Mouse (Mus musculus) thymus, postnatal 25 days (tissue): ENCODE measurements around the gene Shisa5.

ENCODE experiments used
- DNase-seq: peaks from one replicate; pipeline ENCODE4 v3.0.0; 2022

Gene Shisa5

DNA sequence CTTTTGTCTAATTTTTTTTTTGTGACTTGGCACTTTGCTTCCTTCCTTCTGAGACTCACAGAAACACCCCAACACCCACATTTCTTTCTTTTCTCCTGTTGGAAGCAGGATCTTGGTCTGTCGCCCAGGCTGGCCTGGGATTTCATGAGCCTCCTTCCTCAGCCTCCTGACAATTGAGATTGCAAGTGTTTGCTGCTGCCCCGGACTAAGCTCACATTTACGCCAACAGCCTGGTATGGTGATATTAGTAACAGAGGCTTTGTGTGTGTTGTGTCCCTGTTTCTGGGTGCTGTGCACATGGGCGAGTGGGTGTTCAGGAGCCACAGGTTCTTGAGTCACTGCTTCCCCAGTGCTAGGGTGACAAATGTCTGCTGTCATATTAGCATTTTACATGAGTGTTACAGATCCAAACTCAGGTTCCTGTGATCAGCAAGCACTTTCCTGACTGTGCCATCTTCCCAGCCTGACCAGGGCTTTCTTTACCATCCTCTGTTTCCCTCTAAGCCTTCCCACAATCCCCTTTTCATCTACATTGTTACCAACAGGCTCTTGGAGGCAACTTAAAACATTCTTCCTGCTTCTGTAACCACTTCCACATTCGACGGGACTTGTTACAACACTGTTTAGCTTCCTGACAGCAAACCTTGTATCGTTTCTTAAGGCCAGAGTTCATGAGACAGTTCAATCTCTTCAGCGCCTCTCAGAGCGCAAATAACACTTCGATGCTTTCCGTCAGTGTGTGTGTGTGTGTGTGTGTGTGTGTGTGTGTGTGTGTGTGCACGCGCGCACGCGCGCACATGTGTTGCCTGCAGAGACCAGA lies 15.3 kb upstream of the Shisa5 start:
- DNase-seq: no peak

DNA sequence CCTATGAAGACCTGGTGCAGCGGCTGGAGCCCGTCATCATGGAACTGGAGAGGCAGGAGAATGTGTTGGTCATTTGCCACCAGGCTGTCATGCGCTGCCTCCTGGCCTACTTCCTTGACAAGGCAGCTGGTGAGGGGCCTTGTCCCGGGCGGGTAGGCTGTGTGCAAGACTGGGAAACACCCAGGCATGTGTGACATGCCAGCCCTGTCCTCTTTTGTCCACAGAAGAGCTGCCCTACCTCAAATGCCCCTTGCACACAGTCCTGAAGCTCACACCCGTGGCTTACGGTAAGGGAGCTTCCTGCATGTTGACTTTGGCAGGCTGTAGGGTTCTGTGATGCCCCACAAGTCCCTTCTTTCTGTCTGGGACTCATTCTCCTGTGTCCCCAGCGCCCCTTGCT lies 10.8 kb upstream of the Shisa5 start:
- DNase-seq: no peak

DNA sequence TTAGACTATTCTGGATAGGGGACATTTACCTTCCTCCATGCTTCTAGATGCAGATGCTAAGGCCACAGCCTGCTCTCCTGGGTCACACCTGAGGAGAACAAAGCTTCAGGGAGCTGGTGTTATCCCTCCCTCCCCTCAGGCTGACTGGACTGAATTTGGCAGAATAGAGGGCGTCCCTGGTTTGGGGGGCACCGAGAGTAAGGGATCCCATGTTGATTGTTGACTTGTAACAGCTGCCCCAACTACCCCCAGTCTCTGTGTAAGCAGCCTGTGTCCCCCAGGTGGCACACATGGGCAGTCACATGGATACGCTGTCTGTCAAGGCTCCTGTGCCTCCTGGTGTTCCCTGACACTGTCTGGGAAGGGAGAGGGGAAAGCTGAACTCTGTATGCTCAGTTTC lies 9.9 kb upstream of the Shisa5 start:
- DNase-seq: no peak

DNA sequence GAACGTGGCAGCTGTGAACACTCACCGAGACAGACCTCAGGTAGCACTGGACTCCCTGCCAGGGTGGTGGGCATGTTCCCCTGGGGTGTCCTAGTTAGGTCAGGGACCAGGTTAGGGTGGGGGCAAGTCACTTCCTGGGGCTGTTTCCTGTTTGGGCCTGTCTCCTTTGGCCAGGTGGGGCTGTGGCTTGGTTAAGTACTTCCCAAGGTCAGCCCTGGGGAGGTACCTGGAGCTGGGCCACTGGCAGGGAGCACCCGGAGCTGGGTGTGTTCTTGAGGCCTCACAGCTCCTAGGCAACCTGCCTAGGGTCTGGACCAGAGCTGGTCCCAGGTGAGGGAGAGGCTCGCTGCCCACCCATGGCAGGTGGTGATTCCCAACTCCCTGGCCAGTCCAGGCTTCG lies 9.4 kb upstream of the Shisa5 start:
- no peak for DNase-seq

DNA sequence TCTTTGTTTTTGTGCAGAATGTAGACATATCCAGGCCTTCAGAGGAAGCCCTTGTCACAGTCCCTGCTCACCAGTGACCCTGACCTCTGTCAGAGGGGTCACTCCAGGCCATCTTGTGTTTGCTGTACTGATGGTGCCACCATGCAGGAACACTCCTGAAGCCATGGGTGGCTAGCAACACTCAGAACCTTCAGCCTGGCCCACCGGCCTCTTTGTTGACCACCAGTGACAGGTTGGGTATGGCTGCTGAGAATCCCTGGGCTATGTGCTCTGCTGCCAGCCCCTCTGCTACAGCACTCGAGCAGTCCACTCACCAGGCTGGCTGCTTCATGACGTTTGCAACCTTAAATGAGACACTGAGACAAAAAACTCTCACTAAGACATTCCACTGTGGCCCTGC lies 8.1 kb upstream of the Shisa5 start:
- no peak for DNase-seq

DNA sequence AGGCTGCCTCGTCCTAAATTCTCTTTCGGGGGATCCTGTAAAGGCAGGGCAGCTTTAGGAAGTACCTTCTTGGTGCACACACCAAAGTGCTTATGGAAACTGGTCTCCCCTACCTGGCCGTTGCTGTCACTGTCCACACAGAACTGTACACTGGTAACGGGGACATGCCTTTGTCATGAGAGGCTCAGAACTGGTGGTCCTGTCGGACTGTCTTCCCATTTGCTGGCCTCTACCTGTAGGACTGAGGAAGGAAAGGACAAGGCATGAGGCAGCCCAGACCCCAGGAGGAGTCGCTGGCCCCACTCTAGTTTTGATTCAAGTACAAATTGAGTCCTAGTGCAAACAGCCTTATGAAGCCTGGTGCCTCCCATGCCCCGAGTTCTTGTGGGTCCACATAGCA lies 7.4 kb upstream of the Shisa5 start:
- no peak for DNase-seq

DNA sequence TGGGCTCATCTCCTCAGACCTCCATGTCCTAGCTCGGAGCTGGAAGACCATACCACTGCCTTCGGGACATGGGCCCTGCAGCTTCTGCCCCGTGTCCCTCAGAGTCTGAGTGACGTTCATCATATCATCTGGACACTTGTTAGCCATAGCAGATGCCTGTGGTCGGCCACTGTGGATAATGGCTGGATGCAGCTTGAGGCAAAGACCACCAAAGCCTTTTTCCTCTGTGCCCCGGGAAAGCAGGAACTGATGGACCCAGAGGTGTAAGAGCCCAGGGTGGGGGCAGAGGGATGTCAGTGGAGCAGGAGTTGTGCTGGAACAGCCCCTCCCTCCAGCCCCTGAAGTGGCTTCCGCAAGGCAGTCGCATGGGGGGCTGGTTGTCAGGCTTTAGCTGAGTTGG lies 6.7 kb upstream of the Shisa5 start:
- no peak for DNase-seq

DNA sequence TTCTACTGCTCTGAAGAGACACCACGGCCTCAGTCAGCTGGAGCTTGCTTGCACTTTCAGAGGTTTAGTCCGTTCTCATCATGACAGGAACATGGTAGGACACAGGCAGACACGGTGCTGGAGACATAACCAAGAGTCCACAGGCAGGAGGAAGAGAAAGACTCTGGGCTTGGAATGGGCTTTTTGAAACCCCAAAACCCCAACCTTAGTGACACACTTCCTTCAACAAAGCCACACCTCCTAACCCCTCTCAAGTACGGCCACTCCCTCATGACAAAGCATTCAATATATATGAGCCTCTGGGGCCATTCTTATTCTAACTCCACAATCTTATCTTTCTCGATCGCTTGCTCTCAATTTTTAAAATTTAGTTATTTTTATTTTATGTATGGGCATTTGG lies 5.9 kb upstream of the Shisa5 start:
- DNase-seq: no peak

DNA sequence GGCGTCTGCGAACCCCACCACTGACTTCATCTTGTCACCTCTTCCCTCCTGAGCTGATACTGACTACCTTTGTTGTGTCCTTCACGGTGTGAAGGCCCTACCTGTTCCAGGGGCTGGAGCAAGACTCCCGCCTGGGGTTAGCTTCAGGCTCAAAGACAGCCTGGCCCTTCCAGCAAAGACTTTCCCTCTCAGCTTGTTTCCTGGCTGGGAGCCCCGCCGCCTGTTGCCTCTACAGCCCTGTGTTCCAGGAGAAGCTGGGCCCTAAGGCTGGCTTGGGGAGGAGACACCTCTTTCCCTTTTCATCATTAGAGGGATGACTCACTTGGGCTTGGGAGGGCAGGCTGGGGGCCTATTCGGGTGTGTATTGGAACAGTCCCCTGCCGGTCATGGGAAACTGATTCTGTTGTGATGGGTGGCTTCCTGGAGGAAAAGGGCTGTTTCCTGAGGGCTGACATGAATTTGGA lies 568 bp downstream of the Shisa5 start:
- no peak for DNase-seq

DNA sequence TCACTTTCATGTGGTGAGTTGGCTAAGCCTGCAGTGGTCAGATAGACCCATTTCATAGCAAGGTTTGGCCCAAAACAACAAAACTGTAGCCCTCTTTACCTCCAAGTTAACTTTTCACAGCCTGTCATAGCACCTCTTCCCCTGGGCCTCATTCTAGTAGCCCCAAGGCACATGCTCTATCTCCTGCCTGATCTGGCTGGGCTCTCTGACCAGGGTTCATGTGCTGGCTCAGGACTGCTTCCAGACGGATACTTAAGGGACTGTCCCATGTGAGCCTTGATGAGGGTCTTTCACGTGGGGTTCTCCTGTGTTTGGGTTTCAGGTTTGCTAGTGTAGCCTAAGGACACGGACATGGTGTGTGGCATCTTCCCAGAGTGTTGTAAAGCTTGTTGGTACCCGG lies 1.3 kb downstream of the Shisa5 start:
- DNase-seq: no peak

DNA sequence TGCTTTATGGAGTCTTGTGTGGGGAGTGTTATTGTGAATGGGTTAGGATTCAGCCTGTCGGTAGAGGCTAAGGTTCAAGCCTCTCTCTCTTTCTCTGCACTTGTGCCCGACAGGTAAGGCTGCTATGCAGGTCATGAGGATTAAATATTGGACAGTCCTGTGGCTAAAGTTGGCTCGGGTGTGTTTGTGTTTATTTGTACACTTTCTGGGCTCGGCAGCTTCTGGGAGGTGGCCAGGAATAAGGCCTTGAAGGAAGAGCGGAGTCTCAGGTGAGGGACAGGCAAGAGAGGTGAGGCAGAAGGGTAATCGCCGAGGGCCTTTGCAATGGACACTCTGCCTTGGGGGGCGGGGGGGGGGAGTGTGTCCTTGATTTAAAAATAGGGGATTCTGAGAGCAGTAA lies 1.9 kb downstream of the Shisa5 start:
- DNase-seq: no peak

DNA sequence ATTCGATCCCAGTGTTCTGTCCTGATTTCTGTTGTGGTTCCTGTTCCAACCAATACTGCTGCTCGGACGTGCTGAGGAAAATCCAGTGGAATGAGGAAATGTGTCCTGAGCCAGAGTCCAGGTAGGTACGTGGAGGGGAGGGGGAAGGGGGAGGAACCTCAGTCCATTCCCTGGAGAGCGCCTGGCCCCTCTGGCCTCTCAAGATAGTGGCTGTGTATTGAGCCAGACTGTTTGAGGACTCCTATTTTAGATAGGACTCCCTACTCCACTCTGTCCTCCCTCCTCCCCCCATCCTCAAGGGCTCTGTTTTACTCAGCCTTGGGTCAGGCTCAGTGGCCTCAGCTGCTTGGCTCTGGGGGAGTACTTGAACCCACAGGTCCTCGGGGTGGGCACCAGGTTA lies 2.5 kb downstream of the Shisa5 start:
- no peak for DNase-seq

DNA sequence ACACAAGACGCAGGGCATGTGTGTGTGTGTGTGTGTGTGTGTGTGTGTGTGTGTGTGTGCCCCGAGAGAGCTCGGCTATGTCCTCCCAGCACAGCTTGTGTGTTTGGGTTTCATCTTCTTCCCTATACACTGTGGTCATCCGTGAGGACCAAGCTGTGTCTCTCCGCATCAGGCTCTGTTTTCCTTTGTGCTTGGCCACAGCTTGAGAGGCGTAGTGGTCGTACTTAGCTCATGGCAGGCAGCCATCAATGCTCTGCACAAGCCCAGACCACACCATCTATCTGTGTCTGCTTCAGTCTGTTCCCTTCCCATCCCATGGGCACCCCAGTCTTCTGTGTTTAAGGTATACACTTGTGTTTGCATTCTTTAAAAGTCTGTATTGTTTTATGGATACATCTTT lies 3.0 kb downstream of the Shisa5 start:
- no peak for DNase-seq

DNA sequence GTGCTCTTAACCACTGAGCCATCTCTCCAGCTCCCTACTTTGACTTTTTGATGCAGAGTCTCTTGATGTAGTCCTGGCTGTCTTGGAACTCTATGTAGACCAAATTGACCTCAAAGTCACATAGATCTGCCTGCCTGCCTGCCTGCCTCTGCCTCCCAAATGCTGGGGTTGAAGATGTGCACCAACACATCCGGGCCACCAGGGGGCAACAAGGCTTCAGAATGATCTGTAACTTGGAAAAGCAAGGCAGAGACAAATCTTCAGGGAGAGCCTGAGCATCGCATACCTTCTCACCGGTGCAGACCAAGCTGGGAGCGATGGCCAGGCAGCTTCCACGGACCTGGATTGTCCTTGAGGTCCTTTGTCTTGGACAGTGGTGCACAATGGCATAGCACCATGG lies 7.9 kb downstream of the Shisa5 start:
- peak; percentile 85 for DNase-seq

DNA sequence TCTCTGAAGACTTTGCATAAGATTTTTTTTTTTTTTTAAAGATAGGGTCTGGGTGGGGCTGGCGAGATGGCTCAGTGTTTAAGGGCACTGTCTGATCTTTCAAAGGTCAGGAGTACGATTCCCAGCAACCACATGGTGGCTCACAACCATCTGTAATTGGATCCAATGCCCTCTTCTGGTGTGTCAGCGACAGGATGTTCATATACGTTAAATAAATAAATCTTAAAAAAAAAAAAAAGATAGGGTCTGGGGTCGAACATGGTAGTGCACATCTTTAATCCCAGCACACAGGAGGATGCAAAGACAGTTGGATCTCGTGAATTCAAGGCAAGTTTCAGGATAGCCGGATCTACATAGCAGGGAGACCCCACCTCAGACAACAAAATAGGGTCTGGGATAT lies 11.0 kb downstream of the Shisa5 start:
- no peak for DNase-seq

DNA sequence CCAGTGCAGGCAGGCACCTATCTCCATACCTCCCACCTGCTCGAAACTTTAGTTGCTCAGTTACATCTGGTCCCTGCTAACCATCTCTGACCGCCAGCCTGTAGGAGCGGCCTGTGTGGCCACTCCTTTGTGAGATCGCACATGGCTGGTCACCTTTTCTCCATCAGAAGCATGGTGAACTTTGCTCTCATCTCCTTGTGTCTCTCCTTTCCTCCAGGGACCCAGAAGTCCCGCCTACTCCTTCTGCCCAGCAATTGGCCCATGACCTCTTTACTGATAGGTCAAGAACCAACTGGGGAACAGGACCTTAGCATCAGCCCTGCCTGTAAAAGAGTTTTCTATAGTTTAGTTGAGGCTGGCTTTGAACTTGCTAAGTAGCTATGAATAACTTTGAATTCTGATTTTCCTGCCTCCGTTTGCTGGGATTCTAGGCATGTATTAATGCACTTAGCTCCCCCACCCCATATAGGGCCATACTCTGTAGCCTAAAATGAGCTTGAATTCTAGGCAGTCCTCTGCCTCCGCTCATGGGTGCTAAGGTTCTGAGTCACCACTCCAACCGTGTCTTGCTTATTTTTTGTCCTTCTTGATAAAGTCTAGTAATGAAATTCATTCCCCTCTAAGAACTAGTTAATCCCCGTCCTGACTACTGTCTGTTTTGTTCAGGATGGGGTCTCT lies 11.8 kb downstream of the Shisa5 start:
- no peak for DNase-seq

DNA sequence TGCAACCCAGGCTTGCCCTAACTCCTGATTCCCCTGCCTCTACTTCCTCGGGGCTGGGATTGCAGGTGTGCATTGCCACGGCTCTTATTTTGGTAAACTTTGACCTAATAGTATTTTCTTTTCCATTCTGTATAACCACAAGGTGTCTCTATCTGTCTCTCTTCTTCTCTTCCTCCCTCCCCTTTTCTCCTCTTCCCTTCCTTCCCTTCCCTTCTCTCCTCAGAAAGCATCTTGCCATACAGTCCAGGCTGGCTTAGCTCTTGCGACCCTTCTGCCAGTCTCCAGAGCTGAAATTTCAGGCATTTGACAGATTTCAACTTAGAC lies 12.3 kb downstream of the Shisa5 start:
- DNase-seq: no peak

DNA sequence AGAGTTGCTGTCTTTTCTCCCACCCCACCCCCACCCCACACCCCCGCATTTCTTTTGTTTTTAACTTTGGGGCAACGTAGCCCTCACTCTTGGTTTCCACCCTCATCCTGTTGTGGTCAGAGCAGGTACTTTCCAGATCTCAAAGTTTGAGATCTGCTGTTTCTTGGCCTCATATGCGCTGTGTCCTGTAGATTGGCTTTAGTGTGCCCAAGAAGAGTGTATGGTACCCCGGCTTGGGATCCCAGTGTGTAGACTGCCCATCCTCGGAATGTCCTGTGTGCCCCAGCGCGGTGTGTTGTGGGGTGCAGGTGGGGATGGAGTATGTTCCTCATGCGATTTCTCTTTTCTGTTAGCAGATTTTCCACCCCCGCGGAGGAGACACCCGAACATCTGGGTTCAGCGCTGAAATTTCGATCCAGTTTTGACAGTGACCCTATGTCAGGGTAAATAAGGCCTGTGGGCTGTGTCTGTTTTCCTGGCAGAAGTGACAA lies 12.7 kb downstream of the Shisa5 start:
- peak; percentile 66 for DNase-seq

DNA sequence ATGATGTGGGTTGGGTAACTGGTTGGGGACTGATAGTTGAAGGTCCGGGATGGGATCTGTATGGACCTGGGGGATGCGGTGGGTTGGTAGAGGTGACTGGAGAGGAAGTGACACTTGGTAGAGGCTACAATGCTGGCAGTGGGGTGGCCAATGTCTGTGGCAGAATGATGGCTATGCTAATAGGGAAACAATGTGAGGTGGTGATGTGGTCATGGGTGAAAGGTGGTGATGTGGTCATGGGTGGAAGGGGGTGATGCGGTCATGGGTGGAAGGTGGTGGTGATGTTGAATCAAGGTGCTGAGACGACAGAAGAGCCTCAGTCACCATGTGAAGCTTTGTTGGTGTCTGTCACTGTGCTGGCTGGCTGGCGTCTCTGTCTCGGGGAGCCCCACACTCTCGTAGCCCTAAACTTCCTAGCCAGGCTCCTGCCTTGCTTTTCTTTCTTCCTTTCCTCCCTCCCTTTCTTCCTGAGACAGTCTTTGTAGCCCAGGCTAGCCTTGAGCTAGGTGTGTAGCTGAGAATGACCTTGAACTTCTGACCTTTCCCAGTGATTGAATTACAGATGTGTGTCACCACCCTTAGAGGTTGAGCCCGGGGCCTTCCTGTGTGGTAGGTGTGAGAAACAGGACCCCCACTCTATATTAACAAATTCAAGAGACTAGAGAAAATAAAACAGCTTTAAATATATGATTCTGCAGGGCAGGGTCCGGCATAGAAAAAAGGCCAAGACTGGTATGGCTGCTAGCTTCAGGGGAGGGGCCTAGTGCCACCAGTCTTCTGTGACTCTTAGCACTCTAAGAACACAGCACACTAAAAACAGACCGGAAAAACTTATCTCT lies 13.5 kb downstream of the Shisa5 start:
- DNase-seq: no peak

DNA sequence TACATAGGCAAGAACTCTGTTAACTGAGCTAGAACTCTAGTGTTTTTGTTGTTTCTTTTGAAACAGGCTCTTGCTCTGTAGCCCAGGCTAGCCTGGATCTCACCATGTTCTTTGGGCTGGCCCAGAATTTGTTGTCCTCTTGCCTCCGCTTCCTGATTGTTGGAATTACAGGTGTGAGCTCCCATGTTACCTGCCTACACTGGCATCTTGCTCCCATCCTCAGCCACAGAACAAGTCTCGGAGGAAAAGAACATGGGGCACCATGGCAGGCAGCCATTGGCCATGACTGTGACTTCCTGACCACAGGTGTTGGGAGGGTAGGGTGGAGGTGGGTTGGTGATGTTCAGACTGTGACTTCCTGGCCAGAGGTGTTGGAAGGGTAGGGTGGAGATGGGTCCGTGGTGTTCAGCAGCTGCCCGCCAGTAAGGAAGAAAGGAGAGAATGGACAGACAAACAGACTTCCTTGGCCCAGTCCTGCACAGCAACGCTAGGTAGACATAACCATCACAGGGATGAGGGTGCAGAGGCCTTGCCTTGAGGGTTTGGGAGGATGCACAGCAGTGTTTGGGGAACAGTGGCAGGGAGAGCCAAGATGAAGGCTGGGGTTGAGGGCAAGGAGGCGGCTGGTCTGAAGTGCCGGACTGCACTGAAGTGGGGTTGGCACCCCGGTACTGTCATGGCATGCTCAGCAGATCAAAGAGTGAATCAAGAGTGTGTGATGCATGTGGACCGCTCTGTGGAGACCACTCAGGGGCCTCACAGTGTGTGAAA lies 14.3 kb downstream of the Shisa5 start:
- no peak for DNase-seq

DNA sequence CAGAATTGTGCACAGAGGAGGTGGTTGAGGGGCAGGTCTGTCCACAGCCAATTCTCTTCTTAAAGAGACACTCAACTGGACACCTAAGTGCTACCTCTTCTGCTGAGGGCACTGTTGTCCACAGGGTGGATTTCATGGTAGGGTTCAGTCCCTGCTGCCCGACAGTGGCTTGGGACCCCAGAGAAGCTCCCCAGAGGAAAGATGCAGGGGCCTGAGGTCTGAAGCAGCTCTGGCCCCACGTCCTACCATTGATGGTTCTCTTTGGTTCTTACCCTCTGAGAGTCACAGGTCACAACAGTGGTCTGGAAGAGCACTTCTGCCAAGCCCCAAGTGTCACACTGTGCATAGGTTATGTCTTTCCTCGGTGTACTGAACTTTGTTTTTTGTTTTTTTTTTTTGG lies 15.0 kb downstream of the Shisa5 start:
- no peak for DNase-seq

DNA sequence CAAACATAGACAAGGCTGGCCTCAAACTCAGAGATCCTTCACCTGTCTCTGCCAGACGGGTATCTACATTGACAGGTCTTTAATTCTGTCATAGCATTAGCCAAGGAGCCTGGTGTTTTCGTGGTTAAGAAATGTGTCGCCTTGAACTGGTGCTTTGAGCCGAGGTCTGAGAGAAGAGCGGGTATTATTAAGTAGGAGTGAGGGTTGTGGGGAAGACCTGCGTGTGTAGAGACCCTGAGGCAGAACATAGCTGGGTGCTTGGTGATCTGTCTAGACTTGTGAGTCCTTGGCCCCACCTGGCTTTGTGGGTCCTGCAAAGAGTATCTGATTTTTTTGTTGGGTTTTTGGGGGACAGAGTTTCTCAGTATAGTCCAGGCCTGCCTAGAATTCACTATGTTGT lies 15.5 kb downstream of the Shisa5 start:
- DNase-seq: no peak

DNA sequence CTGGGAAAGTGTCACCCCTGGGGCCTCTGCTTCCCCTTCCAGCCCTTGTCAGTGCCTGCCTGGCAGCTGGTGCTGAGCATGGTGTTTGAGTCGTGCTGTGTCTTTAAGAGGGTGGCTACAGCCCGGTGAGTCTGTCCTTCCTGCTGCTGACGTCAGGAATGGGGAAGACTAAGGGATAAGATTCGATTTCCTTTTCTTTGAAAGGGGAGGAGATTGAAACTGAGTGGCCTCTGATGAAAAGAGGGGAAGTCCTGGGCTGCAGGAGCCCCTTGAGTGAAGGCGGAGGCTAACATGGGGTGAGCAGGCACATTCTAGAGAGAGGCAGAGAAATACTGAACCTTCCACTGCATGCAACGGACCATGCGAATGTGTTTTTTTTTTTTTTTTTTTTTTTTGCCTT lies 16.3 kb downstream of the Shisa5 start:
- DNase-seq: peak; percentile 70
